Mouse (Mus musculus) hindbrain, embryonic 14.5 days (tissue): ENCODE results near the gene Btbd16. TPM values are rescaled to one million over a fixed set of nuclear protein-coding genes. Genes with fewer than 3 reads are reported as not detected.

ENCODE experiments used
- ATAC-seq: fragments of 200-750 bp; cut with Nextera tagmentation; 2 replicates; pipeline ENCODE4 v1.8.0; 2017; ENCODE audit warnings: moderate number of reproducible peaks, mild to moderate bottlenecking, moderate TSS enrichment, moderate library complexity; ENCODE audit not compliant: low FRiP score
- DNase-seq: peaks from one replicate; pipeline ENCODE4 v3.0.0-alpha.2; 2015; ENCODE audit warnings: low spot score
- H3K27ac ChIP-seq: fragments of 300-500 bp; sonication (generic); 2 replicates; pipeline ENCODE4 v1.5.1; 2014; ENCODE audit warnings: mild to moderate bottlenecking, moderate library complexity
- H3K27me3 ChIP-seq: fragments of 300-500 bp; sonication (generic); 2 replicates; pipeline ENCODE4 v1.6.1; 2014; ENCODE audit warnings: mild to moderate bottlenecking, low read length, mixed read lengths; ENCODE audit not compliant: control insufficient read depth, insufficient read depth
- H3K36me3 ChIP-seq: fragments of 300-500 bp; sonication (generic); replicated peaks from 2 replicates; pipeline ENCODE4 v1.6.1; 2014; ENCODE audit not compliant: control insufficient read depth, insufficient read depth
- H3K4me1 ChIP-seq: fragments of 300-500 bp; sonication (generic); replicated peaks from 2 replicates; pipeline ENCODE4 v1.6.1; 2014; ENCODE audit warnings: antibody characterized with exemption, low read length, mixed read lengths; ENCODE audit not compliant: control insufficient read depth, insufficient read depth
- H3K4me2 ChIP-seq: fragments of 300-500 bp; sonication (generic); replicated peaks from 2 replicates; pipeline ENCODE4 v1.6.1; 2014; ENCODE audit warnings: mild to moderate bottlenecking, moderate library complexity
- H3K4me3 ChIP-seq: fragments of 300-500 bp; sonication (generic); replicated peaks from 2 replicates; pipeline ENCODE4 v1.5.1; 2014; ENCODE audit warnings: mild to moderate bottlenecking, low read length
- H3K9ac ChIP-seq: fragments of 300-500 bp; sonication (generic); 2 replicates; pipeline ENCODE4 v1.6.1; 2014
- H3K9me3 ChIP-seq: fragments of 300-500 bp; sonication (generic); 2 replicates; pipeline ENCODE4 v1.6.1; 2016; ENCODE audit warnings: low read length; ENCODE audit not compliant: control insufficient read depth
- WGBS: fragments of 180-500 bp; shearing (Covaris S2); extraction: QIAGEN DNeasy Blood & Tissue Kit; methylation state at CpG from one replicate; pipeline ENCODE4 v1.1.7; 2014; 5-methylcytosine and 5-hydroxymethylcytosine counted together
- polyA plus RNA-seq: library from polyadenylated mRNA; unstranded; fragments of >200 nt; fragmentation: Nextera tagmentation; extraction: Ambion mirVana; gene quantifications from 2 replicates; pipeline ENCODE4 v1.2.1, GENCODE M21; 2014

Btbd16 gene
- polyA plus RNA-seq, 1 experiment from 2014 or later, result not detected

DNA sequence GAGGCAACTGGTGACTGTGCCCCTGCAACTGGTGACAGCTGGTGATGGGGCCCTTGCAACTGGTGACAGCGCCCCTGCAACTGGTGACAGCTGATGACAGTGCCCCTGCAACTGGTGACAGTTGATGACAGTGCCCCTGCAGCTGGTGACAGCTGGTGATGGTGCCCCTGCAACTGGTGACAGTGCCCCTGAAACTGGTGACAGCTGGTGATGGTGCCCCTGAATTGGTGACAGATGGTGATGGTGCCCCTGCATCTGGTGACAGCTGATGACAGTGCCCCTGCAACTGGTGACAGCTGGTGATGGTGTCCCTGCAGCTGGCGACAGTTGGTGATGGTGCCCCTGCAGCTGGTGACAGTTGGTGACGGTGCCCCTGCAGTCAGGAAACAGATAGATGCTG is 52.5 kb downstream of the Btbd16 start:
- DNase-seq (no peak), ATAC-seq (no peak)
- Histone ChIP-seq H3K4me2 (no peak overlapping the region), H3K27ac (no peak overlapping the region), H3K4me1 (no peaks in the 10 kb centered on the region), H3K9me3 (no peaks in the 10 kb centered on the region), H3K4me3 (no peak overlapping the region), H3K36me3 (no peaks in the 10 kb centered on the region), H3K27me3 (no peaks in the 10 kb centered on the region), H3K9ac (no peak overlapping the region)
- WGBS, result 83% methylated on average over 3 of the region's 3 CpGs

DNA sequence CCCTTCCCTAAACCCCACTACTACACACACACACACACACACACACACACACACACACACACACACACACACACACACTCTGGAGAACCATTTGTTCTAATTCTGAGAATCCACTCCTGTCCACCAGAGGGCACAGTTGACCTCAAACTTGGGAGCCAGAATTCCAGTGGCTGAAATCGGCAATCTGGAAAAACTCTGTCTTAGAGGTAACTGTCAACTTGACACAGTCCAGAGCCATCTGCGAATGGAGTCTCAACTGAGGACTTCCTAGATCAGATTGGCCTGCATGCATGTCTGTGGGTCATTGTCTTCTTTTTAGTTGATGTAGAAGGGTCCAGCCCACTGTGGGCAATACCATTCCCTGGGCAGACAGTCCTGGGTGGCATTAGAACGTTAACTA is 53.6 kb downstream of the Btbd16 start:
- WGBS, result 57% methylated on average over 3 of the region's 3 CpGs
- no peaks in the 10 kb centered on the region for H3K36me3 ChIP-seq
- no peak overlapping the region for H3K27ac ChIP-seq
- no peak overlapping the region for H3K4me2 ChIP-seq
- no peaks in the 10 kb centered on the region for H3K27me3 ChIP-seq
- no peaks in the 10 kb centered on the region for H3K9me3 ChIP-seq
- H3K4me3 ChIP-seq, result no peak overlapping the region
- DNase-seq (peak; percentile 67), ATAC-seq (no peak)
- H3K4me1 ChIP-seq, result no peaks in the 10 kb centered on the region
- H3K9ac ChIP-seq, result no peak overlapping the region

DNA sequence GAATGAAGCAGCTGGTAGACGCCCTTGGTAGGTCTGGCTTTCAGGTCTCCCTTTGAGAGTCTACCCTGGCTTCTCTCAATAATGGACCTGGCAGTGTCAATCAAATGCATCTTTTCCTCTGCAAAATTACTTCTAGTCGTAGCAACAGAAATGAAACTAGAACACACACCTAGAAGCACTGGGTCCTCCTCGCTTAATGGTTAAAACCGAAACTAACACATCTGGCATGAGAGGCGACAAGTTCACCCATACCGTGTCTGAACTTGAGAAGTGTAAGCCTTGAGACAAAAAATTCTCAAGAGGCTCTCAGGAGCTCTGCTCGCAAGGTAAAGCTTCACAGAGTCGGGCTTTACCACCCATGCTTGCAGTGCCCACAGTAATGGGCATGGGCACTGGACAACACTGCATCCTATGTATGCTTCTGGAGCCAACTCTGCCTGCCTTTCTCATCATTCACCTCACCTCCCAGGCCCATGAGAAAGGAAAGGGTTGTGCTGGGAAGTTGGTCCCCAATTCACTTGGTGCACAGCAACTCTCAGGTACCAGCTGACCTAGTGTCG is 54.1 kb downstream of the Btbd16 start:
- Histone ChIP-seq H3K9me3 (no peaks in the 10 kb centered on the region), H3K27me3 (no peaks in the 10 kb centered on the region), H3K36me3 (no peaks in the 10 kb centered on the region), H3K4me1 (no peaks in the 10 kb centered on the region), H3K4me3 (no peak overlapping the region), H3K27ac (no peak overlapping the region), H3K9ac (no peak overlapping the region), H3K4me2 (no peak overlapping the region)
- no peak for ATAC-seq
- 92% methylated on average over 9 of the region's 9 CpGs for WGBS
- DNase-seq, result no peak

DNA sequence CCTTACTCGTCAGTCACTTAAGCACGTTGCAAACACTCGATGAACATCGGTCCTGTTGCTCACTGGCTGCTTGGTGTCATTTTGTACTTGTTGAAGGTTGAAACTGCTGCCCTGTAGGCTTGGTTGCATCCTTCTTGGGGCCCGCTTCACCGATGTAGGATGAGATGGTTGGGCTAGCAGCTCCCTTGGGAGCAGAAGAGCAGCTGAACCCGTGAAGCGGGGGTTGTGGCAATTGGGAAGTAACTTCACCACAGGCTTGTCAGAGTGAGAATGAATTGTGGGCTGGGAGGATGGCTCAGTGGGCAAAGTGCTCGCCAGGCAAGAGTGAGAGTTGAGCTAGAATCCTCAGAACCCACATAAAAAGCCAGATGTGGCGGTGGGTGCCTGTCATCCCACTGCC is 54.6 kb downstream of the Btbd16 start:
- Histone ChIP-seq H3K27me3 (no peaks in the 10 kb centered on the region), H3K4me1 (no peaks in the 10 kb centered on the region), H3K4me2 (no peak overlapping the region), H3K9me3 (no peaks in the 10 kb centered on the region), H3K36me3 (no peaks in the 10 kb centered on the region), H3K27ac (no peak overlapping the region), H3K9ac (no peak overlapping the region), H3K4me3 (no peak overlapping the region)
- ATAC-seq (no peak), DNase-seq (no peak)
- 88% methylated on average over 10 of the region's 10 CpGs for WGBS

DNA sequence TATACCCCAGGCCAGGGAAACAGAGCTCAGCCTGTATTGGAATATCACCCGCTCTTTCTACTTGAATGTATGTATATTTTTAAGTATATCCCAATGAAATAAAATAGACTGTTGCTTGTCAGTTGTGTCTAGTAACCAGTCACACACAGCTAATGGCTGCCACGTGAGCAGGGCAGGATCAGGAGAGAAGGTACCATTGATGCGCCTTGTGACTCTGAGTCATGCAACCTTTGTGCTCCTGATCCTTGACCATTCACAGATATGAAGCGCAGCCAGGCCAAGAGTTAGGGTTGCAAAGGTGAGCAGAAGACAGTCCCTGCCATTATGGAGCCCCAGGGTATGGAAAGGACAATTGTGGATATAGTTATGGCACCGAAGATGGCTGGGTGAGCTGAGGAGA is 57.7 kb downstream of the Btbd16 start:
- H3K27me3 ChIP-seq, result no peaks in the 10 kb centered on the region
- H3K9ac ChIP-seq, result no peak overlapping the region
- peaks cover 14% of the 10 kb centered on the region for H3K4me1 ChIP-seq
- ATAC-seq (no peak), DNase-seq (no peak)
- no peak overlapping the region for H3K4me2 ChIP-seq
- no peak overlapping the region for H3K4me3 ChIP-seq
- H3K9me3 ChIP-seq, result no peaks in the 10 kb centered on the region
- no peaks in the 10 kb centered on the region for H3K36me3 ChIP-seq
- 93% methylated on average over 5 of the region's 5 CpGs for WGBS
- H3K27ac ChIP-seq, result no peak overlapping the region

DNA sequence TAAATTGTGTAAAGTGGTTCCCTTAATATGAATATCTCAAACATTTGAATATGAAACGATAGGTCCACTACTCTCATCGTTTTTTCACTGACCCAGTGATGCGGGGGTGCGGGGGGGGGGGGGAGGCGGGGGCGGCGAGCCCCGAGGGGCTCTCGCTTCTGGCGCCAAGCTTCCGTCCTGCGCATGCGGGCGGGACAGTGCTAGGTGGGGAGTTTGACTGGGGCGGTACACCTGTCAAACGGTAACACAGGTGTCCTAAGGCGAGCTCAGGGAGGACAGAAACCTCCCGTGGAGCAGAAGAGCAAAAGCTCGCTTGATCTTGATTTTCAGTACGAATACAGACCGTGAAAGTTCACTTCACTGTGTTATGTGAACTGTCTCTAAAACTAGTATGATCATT is 60.4 kb downstream of the Btbd16 start:
- Histone ChIP-seq H3K4me1 (peaks cover 27% of the 10 kb centered on the region), H3K9ac (no peak overlapping the region), H3K9me3 (no peaks in the 10 kb centered on the region), H3K27ac (no peak overlapping the region), H3K4me2 (peak overlapping the region; percentile 15; the same call in 1 of the 2 replicates), H3K4me3 (no peak overlapping the region), H3K36me3 (no peaks in the 10 kb centered on the region), H3K27me3 (no peaks in the 10 kb centered on the region)
- ATAC-seq, result peak; percentile 93
- peak; percentile 86 for DNase-seq
- 26% methylated on average over 21 of the region's 21 CpGs for whole genome bisulfite sequencing

DNA sequence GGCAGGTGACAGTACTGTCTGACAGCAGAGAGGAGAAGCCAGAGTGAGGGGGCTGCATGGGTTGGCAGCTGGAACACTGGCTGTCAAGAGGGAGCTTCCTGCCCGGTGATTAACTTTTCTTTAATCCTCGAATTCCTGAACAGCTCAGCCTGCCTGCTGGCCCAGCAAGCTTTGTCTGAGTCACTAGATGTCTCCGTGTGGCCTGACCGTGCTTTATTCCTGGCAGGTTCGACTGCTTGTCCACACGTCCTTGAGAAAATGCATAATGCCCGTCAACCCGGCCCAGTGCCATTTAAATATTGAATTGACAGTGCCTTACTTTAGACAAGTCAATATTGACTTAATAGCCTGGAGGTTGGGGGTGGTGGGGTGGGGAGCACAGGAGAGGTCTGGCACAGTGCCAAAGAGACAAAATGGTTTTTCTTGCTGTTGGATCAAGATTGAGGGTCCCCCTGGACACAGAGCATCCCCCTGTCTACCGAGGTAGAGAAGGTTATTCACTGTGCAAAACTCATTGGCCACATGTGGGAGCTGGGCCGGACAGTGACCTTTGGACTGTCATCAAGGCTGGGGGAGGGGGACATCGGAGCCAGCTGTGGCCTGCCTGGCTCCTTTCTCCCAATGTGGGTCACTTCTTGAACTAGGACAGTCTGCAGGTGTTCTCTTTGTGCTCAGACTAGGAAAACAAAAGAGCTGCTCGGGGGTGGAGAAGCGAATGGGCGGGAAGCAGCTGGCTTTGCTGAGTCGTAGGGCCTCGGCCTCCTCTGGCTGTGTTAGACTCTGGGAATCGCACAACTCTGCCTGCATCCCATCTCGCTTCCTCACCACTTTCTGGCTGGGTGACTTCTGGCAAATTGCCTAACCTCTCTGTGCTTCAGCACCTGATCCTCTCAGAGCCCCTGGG is 61.3 kb downstream of the Btbd16 start:
- Histone ChIP-seq H3K4me3 (no peak overlapping the region), H3K36me3 (no peaks in the 10 kb centered on the region), H3K27ac (peak overlapping the region; percentile 38), H3K9ac (no peak overlapping the region), H3K27me3 (no peaks in the 10 kb centered on the region), H3K9me3 (no peaks in the 10 kb centered on the region), H3K4me1 (peaks cover 27% of the 10 kb centered on the region), H3K4me2 (no peak overlapping the region)
- DNase-seq, result peak; percentile 63
- ATAC-seq, result no peak
- 5% methylated on average over 18 of the region's 18 CpGs for WGBS

DNA sequence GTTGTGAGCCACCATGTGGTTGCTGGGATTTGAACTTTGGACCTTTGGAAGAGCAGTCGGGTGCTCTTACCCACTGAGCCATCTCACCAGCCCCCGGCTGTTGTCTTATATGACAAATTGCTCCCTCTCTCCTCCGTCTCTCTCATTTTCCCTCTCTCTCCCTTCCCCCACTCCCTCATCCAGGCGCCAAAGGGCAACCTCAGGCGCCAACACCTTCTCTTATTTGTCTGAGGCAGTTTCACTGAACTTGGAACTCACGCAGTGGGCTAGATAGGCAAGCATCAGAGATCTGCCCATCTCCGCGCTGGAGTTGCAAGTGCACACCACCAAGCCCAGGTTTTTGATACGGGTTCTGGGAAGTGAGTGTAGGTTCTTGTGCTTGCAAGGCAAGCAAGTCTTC is 62.2 kb downstream of the Btbd16 start:
- ATAC-seq (no peak), DNase-seq (no peak)

DNA sequence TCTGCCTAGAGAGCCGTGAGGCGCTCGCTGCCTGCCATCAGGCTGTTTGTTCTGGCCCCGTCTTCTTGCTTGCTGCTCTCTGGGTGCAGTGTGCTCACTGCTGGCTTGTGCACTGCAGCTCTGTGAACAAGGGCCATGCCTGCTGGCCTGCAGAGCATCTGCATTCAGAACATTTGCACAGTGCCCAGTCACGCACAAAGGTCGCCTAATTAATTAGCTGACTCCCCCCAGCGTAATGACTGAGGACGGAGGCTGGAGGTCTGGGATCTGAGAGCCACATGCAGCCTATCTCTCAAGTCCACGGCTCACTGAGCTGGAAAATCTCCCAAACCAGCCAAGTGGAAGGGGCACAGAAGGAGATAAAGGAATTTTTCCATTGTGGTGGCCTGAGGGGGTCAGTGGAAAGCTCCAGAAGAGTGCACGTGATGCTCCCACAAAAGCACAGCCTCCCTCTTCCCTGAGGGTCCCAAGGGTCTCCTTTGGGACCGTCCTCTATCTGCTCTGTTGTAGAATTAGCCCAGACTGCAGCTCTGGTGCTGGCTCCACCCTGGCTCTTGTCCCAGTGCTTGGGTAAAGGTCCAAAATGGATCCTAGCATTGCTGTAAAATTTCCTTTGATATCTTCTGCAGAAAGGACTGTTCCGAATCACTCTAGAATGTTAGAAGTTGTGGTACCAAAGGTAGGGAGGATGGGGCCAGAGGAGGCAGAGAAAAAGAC is 64.2 kb downstream of the Btbd16 start:
- no peaks in the 10 kb centered on the region for H3K9me3 ChIP-seq
- no peaks in the 10 kb centered on the region for H3K36me3 ChIP-seq
- no peak overlapping the region; the same call in 1 of the 2 replicates for H3K9ac ChIP-seq
- DNase-seq, result peak; percentile 72
- no peaks in the 10 kb centered on the region for H3K27me3 ChIP-seq
- peak overlapping the region; percentile 48 for H3K27ac ChIP-seq
- no peak overlapping the region for H3K4me2 ChIP-seq
- peak; percentile 77; the same call in 1 of the 2 replicates for ATAC-seq
- WGBS, result 8% methylated on average over 12 of the region's 12 CpGs
- peaks cover 27% of the 10 kb centered on the region for H3K4me1 ChIP-seq
- no peak overlapping the region for H3K4me3 ChIP-seq

More for the DNA sequence above, 62.2 kb downstream of the Btbd16 start:
- Histone ChIP-seq H3K4me1 (peaks cover 27% of the 10 kb centered on the region), H3K9me3 (no peaks in the 10 kb centered on the region), H3K4me3 (no peak overlapping the region), H3K27ac (no peak overlapping the region), H3K4me2 (no peak overlapping the region), H3K36me3 (no peaks in the 10 kb centered on the region), H3K9ac (no peak overlapping the region), H3K27me3 (no peaks in the 10 kb centered on the region)
- 57% methylated on average over 9 of the region's 9 CpGs for WGBS
